Mouse (Mus musculus): Measurements from ENCODE around the gene Ifit1bl1. TPM values are rescaled to one million over a fixed set of nuclear protein-coding genes. Genes with fewer than 3 reads are reported as not detected.
A peak's percentile ranks its signal among the peaks of the same experiment; 100 is the strongest.

The Ifit1bl1 gene
- polyA plus RNA-seq, 1 experiment from 2014 or later = 19.4 TPM

GRCm38 (mm10) chr19:34569896-34570476, 31.8 kb downstream of the Ifit1bl1 start:
- ATAC-seq = peak; percentile 47; the same call in 1 of the 2 replicates
- H3K36me3 ChIP-seq (ENCODE audit: control insufficient read depth, insufficient read depth) = no peaks in the 10 kb centered on the region; the same call in 1 of the 2 replicates
- H3K27me3 ChIP-seq (replicated peaks; ENCODE audit: control insufficient read depth, insufficient read depth, low read length) = no peaks in the 10 kb centered on the region
- 0 out of 2 replicates have a peak, but pooled peaks cover 3% of the 10 kb centered on the region for H3K4me1 ChIP-seq (replicated peaks; ENCODE audit: control insufficient read depth, insufficient read depth, low read length)
- no peak overlapping the region for H3K4me2 ChIP-seq (replicated peaks; ENCODE audit: low read depth)
- 73% methylated on average over 4 of the region's 4 CpGs for WGBS
- H3K9me3 ChIP-seq (ENCODE audit: control insufficient read depth) = no peaks in the 10 kb centered on the region
- no peak overlapping the region for H3K27ac ChIP-seq (ENCODE audit: low read depth, low read length)
- no peak overlapping the region for H3K4me3 ChIP-seq (ENCODE audit: low read depth, low read length)
- no peak overlapping the region for H3K9ac ChIP-seq (ENCODE audit: low read depth, low read length)
- TF ChIP-seq CTCF (IDR thresholded peaks at IDR 0.05; ENCODE audit: low read depth) = no peak

GRCm38 (mm10) chr19:34568988-34569895, 32.5 kb downstream of the Ifit1bl1 start:
- Histone ChIP-seq H3K4me2 (replicated peaks; ENCODE audit: low read depth) (no peak overlapping the region), H3K9ac (ENCODE audit: low read depth, low read length) (no peak overlapping the region), H3K4me1 (replicated peaks; ENCODE audit: control insufficient read depth, insufficient read depth, low read length) (0 out of 2 replicates have a peak, but pooled peaks cover 3% of the 10 kb centered on the region), H3K36me3 (ENCODE audit: control insufficient read depth, insufficient read depth) (no peaks in the 10 kb centered on the region; the same call in 1 of the 2 replicates), H3K27ac (ENCODE audit: low read depth, low read length) (no peak overlapping the region), H3K9me3 (ENCODE audit: control insufficient read depth) (no peaks in the 10 kb centered on the region), H3K27me3 (replicated peaks; ENCODE audit: control insufficient read depth, insufficient read depth, low read length) (no peaks in the 10 kb centered on the region), H3K4me3 (ENCODE audit: low read depth, low read length) (no peak overlapping the region)
- WGBS = 54% methylated on average over 7 of the region's 7 CpGs
- TF ChIP-seq CTCF (IDR thresholded peaks at IDR 0.05; ENCODE audit: low read depth) = no peak
- no peak for ATAC-seq

GRCm38 (mm10) chr19:34566178-34566784, 35.5 kb downstream of the Ifit1bl1 start:
- Histone ChIP-seq H3K9ac (ENCODE audit: low read depth, low read length) (no peak overlapping the region), H3K9me3 (ENCODE audit: control insufficient read depth) (no peaks in the 10 kb centered on the region), H3K27me3 (replicated peaks; ENCODE audit: control insufficient read depth, insufficient read depth, low read length) (no peaks in the 10 kb centered on the region), H3K27ac (ENCODE audit: low read depth, low read length) (no peak overlapping the region), H3K4me1 (replicated peaks; ENCODE audit: control insufficient read depth, insufficient read depth, low read length) (no peaks in the 10 kb centered on the region), H3K4me2 (replicated peaks; ENCODE audit: low read depth) (no peak overlapping the region), H3K36me3 (ENCODE audit: control insufficient read depth, insufficient read depth) (no peaks in the 10 kb centered on the region), H3K4me3 (ENCODE audit: low read depth, low read length) (no peak overlapping the region)
- no peak for TF ChIP-seq CTCF (IDR thresholded peaks at IDR 0.05; ENCODE audit: low read depth)
- WGBS = 88% methylated on average over 1 of the region's 1 CpGs
- ATAC-seq = no peak

GRCm38 (mm10) chr19:34562556-34562955, 39.2 kb downstream of the Ifit1bl1 start:
- H3K4me3 ChIP-seq (ENCODE audit: low read depth, low read length) = no peak overlapping the region

DNA sequence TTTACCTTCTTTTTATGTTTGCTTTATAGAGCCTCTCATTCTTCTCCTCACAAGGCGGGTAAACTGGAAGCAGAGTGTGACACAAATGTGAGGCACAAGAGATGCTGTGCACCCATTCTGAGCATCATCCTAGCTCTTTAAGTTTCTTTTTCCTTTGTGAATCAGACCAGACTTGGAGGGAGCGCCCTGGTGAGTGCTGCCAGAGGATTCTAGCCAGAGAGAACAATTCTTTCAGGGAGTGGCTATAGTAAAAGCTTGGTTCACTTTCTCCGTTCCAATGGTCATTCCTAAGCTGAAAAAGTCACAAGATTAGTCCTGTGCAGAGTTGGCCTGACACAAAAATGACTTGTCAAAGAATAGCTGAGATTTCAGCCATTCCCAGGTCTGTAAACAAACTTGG, 45.1 kb downstream of the Ifit1bl1 start:
- Histone ChIP-seq H3K36me3 (ENCODE audit: control insufficient read depth, insufficient read depth) (0 out of 2 replicates have a peak, but pooled peaks cover 4% of the 10 kb centered on the region), H3K4me3 (ENCODE audit: low read depth, low read length) (no peak overlapping the region), H3K27ac (ENCODE audit: low read depth, low read length) (no peak overlapping the region), H3K4me2 (replicated peaks; ENCODE audit: low read depth) (no peak overlapping the region), H3K4me1 (replicated peaks; ENCODE audit: control insufficient read depth, insufficient read depth, low read length) (peaks cover 6% of the 10 kb centered on the region; the same call in 1 of the 2 replicates), H3K9me3 (ENCODE audit: control insufficient read depth) (no peaks in the 10 kb centered on the region), H3K27me3 (replicated peaks; ENCODE audit: control insufficient read depth, insufficient read depth, low read length) (no peaks in the 10 kb centered on the region), H3K9ac (ENCODE audit: low read depth, low read length) (no peak overlapping the region)
- no peak for TF ChIP-seq CTCF (IDR thresholded peaks at IDR 0.05; ENCODE audit: low read depth)
- WGBS = 36% methylated on average over 3 of the region's 3 CpGs
- no peak for ATAC-seq

More at GRCm38 (mm10) chr19:34562556-34562955, 39.2 kb downstream of the Ifit1bl1 start:
- H3K27me3 ChIP-seq (replicated peaks; ENCODE audit: control insufficient read depth, insufficient read depth, low read length) = no peaks in the 10 kb centered on the region
- TF ChIP-seq CTCF (IDR thresholded peaks at IDR 0.05; ENCODE audit: low read depth) = no peak
- H3K4me1 ChIP-seq (replicated peaks; ENCODE audit: control insufficient read depth, insufficient read depth, low read length) = no peaks in the 10 kb centered on the region
- H3K9me3 ChIP-seq (ENCODE audit: control insufficient read depth) = no peaks in the 10 kb centered on the region
- H3K27ac ChIP-seq (ENCODE audit: low read depth, low read length) = no peak overlapping the region
- H3K36me3 ChIP-seq (ENCODE audit: control insufficient read depth, insufficient read depth) = 0 out of 2 replicates have a peak, but pooled peaks cover 4% of the 10 kb centered on the region
- no peak for ATAC-seq
- H3K9ac ChIP-seq (ENCODE audit: low read depth, low read length) = no peak overlapping the region
- H3K4me2 ChIP-seq (replicated peaks; ENCODE audit: low read depth) = no peak overlapping the region

DNA sequence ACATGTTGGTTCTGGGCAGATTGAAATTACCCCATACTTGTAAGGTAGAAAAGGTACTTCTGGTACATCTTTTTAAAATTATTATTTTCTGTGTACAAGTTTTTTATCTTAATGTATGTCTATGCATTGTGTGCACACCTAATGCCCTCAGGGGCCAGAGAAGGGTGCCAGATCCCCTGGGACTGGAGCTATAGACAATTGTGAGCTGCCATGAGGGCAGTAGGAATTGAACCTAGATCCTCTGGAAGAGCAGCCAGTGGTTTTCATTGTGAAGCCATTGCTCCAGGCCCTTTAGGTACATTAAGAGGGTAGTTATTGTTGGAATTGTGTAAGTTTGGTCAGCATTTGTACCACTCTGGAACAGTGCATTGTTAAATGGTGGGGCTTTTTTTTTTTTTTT, 47.7 kb downstream of the Ifit1bl1 start:
- no peak overlapping the region for H3K9ac ChIP-seq (ENCODE audit: low read depth, low read length)
- no peak overlapping the region; the same call in 1 of the 2 replicates for H3K4me2 ChIP-seq (replicated peaks; ENCODE audit: low read depth)
- ATAC-seq = no peak
- H3K36me3 ChIP-seq (ENCODE audit: control insufficient read depth, insufficient read depth) = 0 out of 2 replicates have a peak, but pooled peaks cover 4% of the 10 kb centered on the region
- no peaks in the 10 kb centered on the region for H3K27me3 ChIP-seq (replicated peaks; ENCODE audit: control insufficient read depth, insufficient read depth, low read length)
- TF ChIP-seq CTCF (IDR thresholded peaks at IDR 0.05; ENCODE audit: low read depth) = no peak
- peak overlapping the region; percentile 80 for H3K27ac ChIP-seq (ENCODE audit: low read depth, low read length)
- H3K4me1 ChIP-seq (replicated peaks; ENCODE audit: control insufficient read depth, insufficient read depth, low read length) = peaks cover 6% of the 10 kb centered on the region; the same call in 1 of the 2 replicates
- no peaks in the 10 kb centered on the region for H3K9me3 ChIP-seq (ENCODE audit: control insufficient read depth)
- no peak overlapping the region for H3K4me3 ChIP-seq (ENCODE audit: low read depth, low read length)

Data from intestine, postnatal 0 days (tissue).